Mouse (Mus musculus) cortical plate, adult 2 months (tissue): ENCODE results near the gene Ncam2. TPM values are rescaled to one million over a fixed set of nuclear protein-coding genes. Genes with fewer than 3 reads are reported as not detected.

ENCODE experiments used
- H3K27ac ChIP-seq: fragments of 200-500 bp; 2 replicates; pipeline ENCODE4 v1.5.1; 2012; ENCODE audit warnings: low read length, control low read depth, inconsistent platforms; ENCODE audit not compliant: insufficient read depth
- H3K4me1 ChIP-seq: fragments of 200-500 bp; 2 replicates; pipeline ENCODE4 v1.6.1; 2011; ENCODE audit warnings: low read length; ENCODE audit not compliant: control insufficient read depth, insufficient read depth
- H3K4me3 ChIP-seq: fragments of 200-500 bp; 2 replicates; pipeline ENCODE4 v1.5.1; 2011; ENCODE audit warnings: mild to moderate bottlenecking, low read length, control low read depth; ENCODE audit not compliant: insufficient read depth
- CTCF ChIP-seq: fragments of 200-500 bp; IDR thresholded peaks from 2 replicates; pipeline ENCODE4 v1.5.1; 2011; ENCODE audit warnings: mild to moderate bottlenecking, control low read depth, low read length; ENCODE audit not compliant: insufficient read depth; ENCODE audit errors: extremely low read depth
- POLR2A ChIP-seq: fragments of 200-500 bp; IDR thresholded peaks from 2 replicates; pipeline ENCODE4 v1.6.1; 2011; ENCODE audit warnings: mild to moderate bottlenecking, low read length, control low read depth; ENCODE audit not compliant: insufficient read depth; ENCODE audit errors: extremely low read depth
- polyA plus RNA-seq: library from polyadenylated mRNA; depleted of rRNA; stranded (reverse); fragments of >200 nt; gene quantifications from 2 replicates; pipeline ENCODE4 v1.2.3, GENCODE M21; 2012

The Ncam2 gene
- polyA plus RNA-seq, 1 experiment: 19.8 TPM

DNA sequence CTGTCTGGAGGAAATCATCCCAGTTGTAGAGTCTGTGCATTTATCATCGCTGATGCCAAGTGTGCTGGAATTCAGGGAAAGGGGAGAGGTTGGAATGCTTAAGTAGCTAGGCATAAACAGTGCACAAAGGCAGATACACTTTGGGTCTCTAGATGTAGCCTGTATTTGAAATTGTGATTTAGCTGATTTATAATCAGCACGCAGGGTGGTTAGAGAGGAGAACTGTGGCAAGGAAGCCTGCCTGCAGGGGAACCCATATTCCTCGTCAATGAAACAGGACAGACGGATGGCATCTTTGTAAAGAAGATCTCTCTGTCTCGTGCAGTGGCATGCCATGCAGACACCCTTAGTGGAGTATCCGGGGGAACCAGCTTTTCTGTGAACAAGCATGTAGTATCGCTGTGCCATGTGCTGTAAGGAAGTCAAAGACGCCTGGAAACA lies 2.2 kb downstream of the Ncam2 start:
- 0 out of 2 replicates have a peak, but pooled peaks have one; percentile 29 for TF ChIP-seq POLR2A
- TF ChIP-seq CTCF: no peak
- Histone ChIP-seq H3K27ac (peak overlapping the region; percentile 45), H3K4me3 (peak overlapping the region; percentile 99), H3K4me1 (no peaks in the 10 kb centered on the region)

DNA sequence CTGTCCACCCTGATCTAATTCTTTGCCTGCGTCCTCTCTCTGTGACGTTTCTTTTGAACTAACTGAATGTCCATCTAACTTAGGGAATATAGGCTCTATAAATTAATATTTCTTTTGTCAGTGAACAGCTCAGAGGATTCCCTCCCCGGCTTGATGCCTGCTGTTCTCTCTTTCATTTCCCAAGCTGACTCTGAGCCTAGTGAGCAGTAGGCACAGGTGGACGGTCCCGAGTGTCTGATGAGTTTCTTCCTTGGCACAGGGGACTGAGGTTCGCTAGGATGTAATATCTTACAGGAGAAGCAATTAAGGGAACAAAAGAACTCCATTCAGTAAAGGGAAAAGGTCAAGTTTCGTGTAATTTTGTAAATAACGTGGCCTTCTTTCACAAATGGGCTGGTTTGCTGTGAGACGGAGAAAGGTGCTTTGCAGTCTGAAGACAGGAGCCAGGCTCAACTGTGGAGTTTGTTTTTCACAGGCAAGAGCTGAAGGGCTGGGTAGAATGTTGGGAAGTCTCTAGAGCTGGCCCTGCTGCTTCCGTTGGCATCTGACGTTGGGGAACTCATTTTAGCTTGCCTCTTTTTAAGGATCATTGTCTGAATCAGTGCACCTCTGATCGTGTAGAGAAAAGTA lies 4.0 kb downstream of the Ncam2 start:
- Histone ChIP-seq H3K27ac (peak overlapping the region; percentile 19), H3K4me3 (peak overlapping the region; percentile 99; the same call in 1 of the 2 replicates), H3K4me1 (no peaks in the 10 kb centered on the region)
- no peak for TF ChIP-seq CTCF
- TF ChIP-seq POLR2A: no peak

DNA sequence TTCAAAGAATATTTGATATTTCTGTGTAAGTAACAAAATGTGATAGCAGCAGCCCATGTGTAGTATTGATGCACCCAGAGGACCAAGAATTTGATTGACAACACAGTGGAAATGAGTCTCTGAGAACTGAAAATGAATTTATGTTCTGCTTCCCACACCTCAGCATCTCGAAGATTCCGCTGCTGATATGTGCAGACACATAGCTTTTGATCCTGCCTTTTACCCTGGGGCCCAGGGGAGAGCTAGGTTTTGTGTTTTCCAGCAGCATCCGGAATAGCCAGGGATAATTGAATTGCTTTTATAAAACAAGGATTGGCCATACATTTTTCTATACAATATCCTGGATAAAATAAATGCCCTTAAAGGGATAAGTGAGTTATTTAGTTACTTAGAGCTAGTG lies 20.7 kb downstream of the Ncam2 start:
- H3K4me3 ChIP-seq: no peak overlapping the region
- TF ChIP-seq CTCF (no peak), POLR2A (no peak)
- H3K27ac ChIP-seq: no peak overlapping the region
- no peaks in the 10 kb centered on the region; the same call in 1 of the 2 replicates for H3K4me1 ChIP-seq

DNA sequence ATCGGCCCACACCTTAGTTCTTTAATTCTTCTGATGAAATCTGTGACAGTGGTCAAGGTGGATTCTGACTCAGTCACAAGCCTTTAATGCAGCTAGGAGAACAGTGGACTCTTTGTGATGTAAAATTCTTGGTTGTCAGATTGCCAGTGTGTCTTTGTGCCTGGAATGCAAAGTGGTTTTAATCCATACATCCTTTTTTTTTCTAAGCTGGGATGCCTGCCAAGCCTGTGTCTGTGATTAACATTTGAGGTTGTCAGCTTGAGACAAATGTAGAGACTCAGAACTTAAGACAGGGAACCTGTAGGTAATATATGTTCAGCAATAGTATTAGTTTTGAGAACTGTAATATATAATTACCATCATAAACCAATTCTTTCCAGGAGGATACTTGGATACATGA lies 23.3 kb downstream of the Ncam2 start:
- TF ChIP-seq POLR2A (no peak), CTCF (no peak)
- Histone ChIP-seq H3K27ac (no peak overlapping the region), H3K4me3 (no peak overlapping the region), H3K4me1 (no peaks in the 10 kb centered on the region; the same call in 1 of the 2 replicates)

DNA sequence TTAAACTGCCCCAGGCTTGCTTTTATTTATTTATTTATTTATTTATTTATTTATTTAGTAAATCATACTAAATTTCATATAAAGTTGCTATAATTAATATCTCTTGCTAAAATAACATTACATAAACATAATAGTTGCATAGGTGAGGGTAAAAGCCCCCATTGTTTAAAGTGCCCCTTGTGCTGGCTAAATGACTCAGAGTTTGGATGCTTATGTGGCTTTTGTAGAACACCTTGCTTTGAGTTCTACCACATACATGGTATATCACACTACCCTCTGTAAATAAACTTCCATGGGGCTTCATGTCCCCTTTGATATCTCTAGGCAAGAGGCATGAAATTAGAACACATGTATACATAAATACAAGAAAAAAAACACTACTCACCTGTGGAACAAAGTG lies 23.8 kb downstream of the Ncam2 start:
- no peak overlapping the region for H3K4me3 ChIP-seq
- H3K27ac ChIP-seq: no peak overlapping the region
- H3K4me1 ChIP-seq: no peaks in the 10 kb centered on the region; the same call in 1 of the 2 replicates
- TF ChIP-seq CTCF (no peak), POLR2A (no peak)

DNA sequence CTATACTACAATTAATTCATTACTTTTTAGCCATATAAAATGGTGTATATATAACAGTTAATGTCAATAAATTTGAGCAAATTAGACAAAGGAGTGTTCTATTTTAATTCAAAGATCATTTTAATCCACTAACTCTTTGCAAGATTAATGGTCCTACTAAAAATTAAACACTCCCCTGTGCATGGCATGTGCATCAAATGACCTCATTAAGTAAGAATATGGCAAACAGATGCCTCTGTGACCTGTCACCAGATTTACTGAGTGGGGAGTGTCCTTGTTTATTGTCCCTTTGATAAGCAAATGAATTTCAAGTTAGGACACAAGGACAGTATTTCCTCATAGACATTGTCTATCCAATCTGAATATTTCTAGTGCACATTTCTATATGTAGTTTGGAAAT lies 54.4 kb downstream of the Ncam2 start:
- Histone ChIP-seq H3K4me3 (no peak overlapping the region), H3K4me1 (no peaks in the 10 kb centered on the region), H3K27ac (no peak overlapping the region)
- TF ChIP-seq POLR2A (no peak), CTCF (no peak)

DNA sequence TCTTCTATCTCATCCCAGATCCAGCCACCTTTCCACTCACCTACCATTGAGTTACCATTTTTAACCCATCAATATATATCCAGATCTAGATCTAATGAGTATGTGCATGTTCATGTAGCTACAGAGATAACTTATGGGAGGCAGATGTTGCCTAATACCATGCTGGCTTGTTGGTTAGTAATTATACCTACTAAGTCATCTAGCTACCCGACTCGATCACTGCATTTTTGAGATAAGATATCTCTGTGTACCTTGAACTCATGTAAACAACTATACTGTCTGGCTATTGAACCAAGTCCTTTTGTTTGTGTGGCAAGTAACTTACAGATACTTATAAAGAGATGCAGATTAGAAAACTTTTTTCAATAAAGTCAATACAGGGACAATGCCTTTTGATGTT lies 59.9 kb downstream of the Ncam2 start:
- no peaks in the 10 kb centered on the region for H3K4me1 ChIP-seq
- no peak overlapping the region for H3K4me3 ChIP-seq
- H3K27ac ChIP-seq: no peak overlapping the region
- TF ChIP-seq CTCF (no peak), POLR2A (no peak)

DNA sequence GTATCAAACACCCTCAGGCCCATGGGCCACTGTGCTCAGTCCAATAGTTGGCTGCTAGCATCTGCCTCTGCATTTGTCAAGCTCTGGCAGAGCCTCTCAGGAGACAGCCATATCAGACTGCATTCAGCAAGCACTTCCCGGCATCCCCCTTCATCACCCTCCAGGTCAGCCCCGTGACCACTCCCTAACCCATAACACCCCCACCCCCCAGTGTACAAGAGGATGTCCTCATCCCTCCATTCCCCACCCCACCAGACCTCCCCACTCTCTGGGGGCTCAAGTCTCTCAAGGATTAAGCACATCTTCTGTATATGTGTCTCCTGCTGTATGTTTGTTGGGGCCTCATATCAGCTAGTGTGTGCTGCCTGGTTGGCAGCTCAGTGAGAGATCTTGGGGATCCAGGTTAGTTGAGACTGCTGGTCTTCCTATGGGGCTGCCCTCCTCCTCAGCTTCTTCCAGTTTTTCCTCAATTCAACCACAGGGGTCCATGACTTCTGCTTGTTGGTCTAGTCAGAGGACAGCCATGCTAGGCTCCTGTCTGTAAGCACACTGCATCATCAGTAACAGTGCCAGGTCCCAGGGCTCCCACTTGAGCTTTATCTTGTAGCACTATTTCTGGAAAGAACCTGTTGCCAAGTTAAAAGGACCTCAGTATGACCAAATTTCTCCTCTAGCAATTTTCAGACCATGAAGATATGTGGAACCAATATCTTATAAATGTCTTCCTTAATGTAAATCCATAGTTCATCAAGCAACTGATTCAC lies 73.3 kb downstream of the Ncam2 start:
- TF ChIP-seq POLR2A: no peak
- TF ChIP-seq CTCF: no peak
- Histone ChIP-seq H3K27ac (no peak overlapping the region), H3K4me1 (no peaks in the 10 kb centered on the region), H3K4me3 (no peak overlapping the region)

DNA sequence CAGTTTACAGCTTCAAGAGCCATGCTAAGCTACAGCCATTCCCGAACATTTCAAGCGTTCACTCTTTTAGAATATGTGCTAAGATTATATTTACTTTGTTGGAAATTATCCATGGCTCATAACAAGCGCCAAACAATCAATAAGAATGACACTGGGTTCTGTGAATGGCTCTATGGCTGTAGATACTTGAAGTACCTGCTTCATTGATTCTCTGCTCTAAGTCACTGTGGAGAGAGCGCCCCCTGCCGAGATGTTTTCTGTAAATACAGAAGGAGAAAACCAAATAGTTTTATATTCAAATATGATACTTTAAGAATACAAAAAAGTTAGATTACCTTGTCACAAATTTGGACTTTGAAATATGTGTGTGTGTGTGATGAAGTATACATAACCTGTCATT lies 83.7 kb downstream of the Ncam2 start:
- Histone ChIP-seq H3K4me3 (no peak overlapping the region), H3K27ac (no peak overlapping the region), H3K4me1 (no peaks in the 10 kb centered on the region)
- TF ChIP-seq POLR2A (no peak), CTCF (peak; percentile 8; the same call in 1 of the 2 replicates)

DNA sequence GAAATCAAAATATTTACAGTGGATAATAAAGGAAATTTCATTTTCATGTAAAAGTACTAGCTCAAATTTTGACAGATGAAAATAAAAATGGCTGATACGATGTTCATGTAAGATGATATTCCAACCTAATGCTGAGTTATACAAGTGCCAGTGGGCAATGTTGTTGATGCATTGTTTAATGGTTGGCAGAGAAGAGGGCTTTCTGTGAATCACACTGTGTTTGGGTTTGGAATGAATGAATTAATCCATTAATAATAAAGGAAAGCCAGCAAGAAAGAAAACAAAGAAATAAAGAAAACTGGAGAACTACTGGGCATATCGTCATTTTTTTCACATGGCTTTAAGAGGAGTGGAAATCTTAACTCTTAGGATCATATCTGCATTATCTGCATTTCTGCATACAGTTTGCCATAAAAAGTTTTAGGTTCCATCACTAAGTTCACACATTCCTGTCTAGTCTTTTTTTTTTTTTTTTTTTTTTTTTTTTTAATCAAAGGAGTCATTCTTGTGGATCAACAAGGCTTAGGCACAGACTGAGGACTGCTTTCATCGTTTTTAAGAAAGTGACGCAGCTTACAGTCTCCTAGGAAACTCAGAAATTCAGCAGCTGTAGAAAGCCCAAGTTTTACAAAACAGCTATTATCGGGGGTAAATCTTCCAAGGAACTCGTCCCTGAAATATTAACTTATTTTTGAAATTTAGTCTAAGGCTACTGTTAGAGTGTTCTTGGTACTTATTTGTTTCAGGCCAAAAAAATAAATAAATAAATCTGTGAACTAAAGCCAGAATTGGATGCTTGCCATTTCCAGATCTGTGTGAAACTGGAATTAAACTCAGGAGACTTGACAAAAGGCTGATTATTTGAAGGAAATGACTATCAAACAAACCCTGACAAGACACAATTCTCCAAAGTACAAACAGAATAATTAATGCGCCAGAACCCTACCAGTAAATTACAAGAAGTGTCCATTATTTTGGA lies 84.7 kb downstream of the Ncam2 start:
- H3K27ac ChIP-seq: no peak overlapping the region
- no peak overlapping the region for H3K4me3 ChIP-seq
- H3K4me1 ChIP-seq: no peaks in the 10 kb centered on the region
- TF ChIP-seq CTCF (no peak), POLR2A (no peak)
